Mouse (Mus musculus) forelimb bud, embryonic 11.5 days (tissue): ENCODE results near the gene Lamtor2.
A peak's percentile ranks its signal among the peaks of the same experiment; 100 is the strongest.
"Not testable (repeated sequence)": the region's sequence is repeated elsewhere in the genome, so short reads cannot be mapped to it uniquely, and the experiment has no call there.

Source experiments
- DNase-seq: peaks from one replicate; pipeline ENCODE4 v3.0.0-alpha.2; 2012; ENCODE audit warnings: low read depth, low spot score

Lamtor2 gene

GRCm38 (mm10) chr3:88552676-88553524 lies at the start of gene Lamtor2:
Gene Lamtor2, minus strand, starts transcription at chr3:88553074.
- peak; percentile 98 for DNase-seq

- no peak for DNase-seq
Measured at GRCm38 (mm10) chr3:88602466-88602865, 49.6 kb upstream of the Lamtor2 start.

DNA sequence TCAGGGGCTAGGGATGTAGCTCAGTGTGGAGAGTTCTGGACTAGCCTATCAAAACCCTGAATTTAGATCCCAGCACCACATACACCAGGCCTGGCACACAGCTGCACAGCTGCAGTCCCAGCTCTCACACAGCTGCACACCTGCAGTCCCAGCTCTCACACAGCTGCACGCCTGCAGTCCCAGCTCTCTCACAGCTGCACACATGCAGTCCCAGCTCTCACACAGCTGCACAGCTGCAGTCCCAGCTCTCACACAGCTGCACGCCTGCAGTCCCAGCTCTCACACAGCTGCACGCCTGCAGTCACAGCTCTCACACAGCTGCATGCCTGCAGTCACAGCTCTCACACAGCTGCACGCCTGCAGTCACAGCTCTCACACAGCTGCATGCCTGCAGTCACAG lies 43.7 kb upstream of the Lamtor2 start:
- not testable (repeated sequence) for DNase-seq

- no peak for DNase-seq
Measured at GRCm38 (mm10) chr3:88593893-88594580, 41.2 kb upstream of the Lamtor2 start.

DNA sequence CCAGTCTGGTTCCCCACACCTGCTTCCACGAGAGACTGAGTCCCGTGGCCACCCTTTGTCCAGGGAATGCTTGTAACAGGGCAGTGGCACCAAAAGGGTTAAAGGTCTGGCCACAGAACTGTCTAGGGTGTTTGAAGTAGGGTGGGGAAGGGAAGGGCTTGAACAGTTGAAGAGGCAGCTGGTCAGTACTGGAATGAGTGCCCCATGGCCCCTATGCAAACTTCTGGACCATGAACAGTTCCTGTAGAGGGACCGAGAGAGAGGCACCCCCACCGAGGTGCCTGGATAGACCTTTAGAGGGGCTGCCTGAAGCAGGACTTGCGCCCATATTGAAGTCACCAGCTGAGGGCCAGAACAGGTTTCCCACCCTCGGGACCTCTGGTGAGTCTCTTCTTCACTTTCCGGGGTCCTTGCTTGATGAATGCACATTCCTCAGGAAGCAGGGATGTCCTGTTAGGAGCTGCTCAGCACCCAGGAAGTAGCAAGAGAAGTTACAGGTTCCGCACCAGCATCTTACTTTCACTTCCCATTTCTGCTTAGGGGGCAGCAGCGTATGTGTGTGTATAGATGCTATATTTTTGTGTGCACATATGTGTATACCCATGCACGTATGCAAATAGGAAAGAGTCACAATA lies 40.2 kb upstream of the Lamtor2 start:
- DNase-seq, result no peak

DNA sequence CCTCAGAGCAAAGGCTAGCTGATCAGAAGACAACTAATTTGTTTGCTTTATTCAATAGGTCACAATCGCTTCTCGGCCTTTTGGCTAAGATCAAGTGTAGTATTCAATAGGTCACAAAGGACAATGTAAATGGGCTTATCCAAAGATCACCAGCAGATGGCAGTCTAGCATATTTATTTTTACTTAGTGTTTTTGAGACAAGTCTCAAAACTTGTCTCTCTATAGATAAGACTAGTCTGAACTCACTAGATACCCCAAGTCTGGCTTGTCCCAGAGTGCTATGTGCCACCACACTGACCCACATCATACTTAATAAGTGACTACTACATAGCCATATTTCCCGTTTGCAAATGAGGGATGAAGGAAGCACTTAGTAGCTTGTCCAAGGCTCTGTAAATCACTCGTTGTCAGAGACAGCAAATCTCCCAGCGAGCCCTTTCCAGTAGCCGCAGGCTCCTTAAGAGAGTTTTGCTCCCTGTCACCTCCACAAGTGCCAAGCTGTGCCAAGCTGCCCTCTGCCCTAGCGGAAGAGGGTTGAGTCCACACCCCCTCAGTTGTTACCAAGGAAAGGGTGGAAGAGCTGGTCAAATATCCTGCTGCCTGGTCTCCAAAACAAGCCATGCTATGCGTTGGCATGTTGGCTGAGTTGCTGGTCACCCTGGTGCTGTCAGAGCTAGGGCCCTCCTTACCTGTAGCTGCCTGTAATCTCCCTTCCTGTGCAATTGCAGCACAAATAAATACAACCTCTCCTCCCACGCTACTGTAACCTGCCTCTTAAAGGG lies 39.3 kb upstream of the Lamtor2 start:
- DNase-seq, result peak; percentile 74

DNA sequence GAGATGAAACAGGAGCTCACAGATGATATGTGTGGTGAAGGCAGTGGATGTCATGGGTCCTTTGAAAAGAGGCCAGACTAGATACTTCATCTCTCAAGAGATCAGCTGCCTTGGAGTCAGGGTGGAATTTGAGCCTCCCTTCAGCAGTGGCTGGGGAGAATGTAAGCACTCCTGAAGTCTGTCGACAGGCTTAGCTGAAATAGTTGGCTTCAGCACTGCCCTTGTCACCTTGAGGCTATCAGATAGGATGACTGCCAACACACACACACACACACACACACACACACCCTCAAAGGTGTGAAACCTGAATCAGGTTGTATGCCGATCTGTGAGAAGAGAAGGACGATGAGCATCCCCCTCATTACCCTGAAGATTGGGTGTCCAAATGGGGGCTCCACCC lies 38.2 kb upstream of the Lamtor2 start:
- no peak for DNase-seq

DNA sequence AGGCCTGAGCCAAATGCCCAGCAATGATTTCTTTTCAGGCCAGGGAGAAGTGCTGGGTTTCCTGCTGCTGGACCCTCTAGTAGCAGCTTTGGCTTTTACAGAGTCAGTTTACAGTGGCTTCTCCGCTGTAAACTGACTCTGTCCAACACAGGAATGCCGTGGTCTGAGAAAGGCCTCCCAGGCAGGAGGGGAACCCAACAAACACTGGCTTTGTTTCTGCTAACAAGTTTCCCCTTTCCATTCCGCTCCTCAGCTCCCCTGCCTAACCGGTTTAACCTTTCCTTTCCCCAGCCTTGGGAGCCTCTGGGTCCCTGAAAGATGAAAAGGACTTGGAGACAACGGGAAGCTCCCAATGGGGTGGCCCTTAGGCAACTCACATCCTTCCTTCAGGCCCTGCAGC lies 37.4 kb upstream of the Lamtor2 start:
- peak; percentile 34 for DNase-seq

DNA sequence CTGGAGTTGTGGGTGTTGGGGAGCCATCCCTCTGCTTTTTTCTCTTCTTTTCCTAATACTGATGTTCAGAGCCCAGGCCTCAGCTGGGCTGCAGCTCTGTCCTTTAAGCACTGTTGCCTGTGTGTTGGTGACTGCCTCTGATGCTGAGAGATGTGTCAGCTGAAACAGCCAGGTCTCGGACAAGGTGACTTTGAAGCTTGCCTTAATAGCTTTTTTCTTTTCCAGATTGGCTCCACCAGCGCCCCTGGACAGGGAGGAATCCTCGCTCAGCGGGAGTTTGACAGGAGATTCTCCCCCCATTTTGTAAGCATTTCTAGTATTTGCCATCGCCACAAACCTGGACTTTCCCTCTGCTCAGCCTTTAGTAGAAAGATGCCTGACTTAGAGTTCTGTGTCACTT lies 33.8 kb upstream of the Lamtor2 start:
- no peak for DNase-seq

DNA sequence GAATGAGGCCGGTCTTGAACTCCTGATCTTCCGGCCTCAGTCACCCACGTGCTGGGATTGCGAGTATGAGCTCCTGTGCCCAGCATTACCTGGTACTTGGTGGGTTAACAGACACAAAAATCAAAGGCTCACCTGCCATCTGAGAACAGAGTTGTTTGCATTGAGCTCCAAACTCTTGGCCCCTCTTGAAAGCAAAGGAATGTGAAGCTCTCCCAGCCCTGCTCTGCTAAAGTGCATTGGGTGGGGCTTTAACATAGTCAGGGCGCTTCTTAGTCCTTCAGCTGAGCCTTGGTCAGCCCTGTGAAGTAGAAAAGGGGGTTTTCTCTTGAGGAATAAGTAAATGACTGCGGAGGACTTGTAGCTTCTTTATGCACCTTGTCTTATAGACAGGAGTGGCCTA lies 32.9 kb upstream of the Lamtor2 start:
- no peak for DNase-seq

DNA sequence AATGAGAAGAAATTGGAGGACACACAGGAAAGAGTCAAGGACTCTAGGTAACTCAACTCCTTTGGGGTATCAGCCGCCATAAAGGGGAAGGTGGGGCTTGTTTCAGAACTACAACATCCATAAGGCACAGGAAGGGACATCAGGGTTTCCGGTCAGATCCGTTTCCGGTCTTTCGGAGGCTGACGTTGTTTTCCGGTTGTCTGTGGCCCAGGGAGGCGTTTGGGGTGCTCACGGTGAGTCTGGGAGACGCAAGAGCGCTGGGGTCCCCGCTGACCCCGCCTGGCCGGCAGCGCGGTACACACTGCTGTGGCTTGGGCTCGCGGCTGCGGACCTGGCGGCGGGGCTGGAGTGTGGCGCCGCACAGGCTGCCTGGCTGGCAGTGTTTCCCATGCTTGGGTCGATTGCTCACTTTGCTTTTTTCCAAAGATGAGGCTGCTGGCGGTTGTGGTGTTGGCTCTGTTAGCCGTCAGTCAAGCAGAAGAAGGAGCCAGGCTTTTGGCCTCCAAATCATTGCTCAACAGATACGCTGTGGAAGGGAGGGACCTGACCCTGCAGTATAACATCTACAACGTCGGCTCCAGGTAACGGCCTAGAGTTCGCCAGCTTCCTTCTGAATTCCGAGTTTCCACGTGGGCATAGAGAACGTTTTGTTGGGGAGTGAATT lies 26.7 kb upstream of the Lamtor2 start:
- peak; percentile 75 for DNase-seq

- no peak for DNase-seq
Measured at GRCm38 (mm10) chr3:88578498-88579424, 25.9 kb upstream of the Lamtor2 start.

DNA sequence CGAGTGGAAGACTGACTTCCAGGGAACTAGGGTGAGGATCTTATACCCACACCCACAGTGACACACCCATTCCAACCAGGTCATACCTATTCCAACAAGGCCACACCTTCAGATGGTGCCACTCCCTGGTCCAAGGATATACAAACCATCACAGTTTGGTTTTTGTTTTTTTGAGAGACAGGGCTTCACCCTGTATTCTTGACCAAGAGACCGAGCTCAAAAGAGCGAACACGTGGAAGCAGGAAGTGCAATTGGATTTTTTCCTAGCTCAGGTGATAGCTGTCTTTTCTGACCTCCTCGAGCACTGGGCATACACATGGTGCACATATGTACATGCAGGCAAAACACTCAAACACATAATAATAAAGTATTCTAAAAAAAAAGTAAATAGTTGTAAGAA lies 25.0 kb upstream of the Lamtor2 start:
- DNase-seq, result not testable (repeated sequence)

DNA sequence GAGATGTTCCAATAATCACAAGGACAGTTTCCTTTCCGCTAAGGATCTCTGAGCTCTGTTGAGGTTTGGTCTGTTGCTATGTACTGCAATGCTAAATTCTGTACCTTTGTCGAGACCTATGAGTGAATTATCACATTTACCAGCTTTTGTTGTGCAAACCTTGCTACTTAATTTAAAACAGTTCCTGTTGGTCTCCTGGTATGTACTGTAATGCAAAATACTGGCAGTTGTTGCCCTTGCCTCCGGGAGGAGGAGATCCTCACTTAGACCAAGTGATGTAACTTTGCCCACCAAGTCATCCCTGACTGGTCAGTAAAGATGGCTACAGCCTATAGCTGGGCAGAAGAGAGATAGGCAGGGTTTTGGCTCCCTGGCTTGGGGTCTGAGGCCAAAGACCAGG lies 22.7 kb upstream of the Lamtor2 start, which contains the start of gene Ssr2:
TSS of gene Ssr2 (plus strand) at position 337 of the 400 bp plus-strand sequence.
- no peak for DNase-seq

- no peak for DNase-seq
Measured at GRCm38 (mm10) chr3:88573810-88574209, 20.9 kb upstream of the Lamtor2 start.

DNA sequence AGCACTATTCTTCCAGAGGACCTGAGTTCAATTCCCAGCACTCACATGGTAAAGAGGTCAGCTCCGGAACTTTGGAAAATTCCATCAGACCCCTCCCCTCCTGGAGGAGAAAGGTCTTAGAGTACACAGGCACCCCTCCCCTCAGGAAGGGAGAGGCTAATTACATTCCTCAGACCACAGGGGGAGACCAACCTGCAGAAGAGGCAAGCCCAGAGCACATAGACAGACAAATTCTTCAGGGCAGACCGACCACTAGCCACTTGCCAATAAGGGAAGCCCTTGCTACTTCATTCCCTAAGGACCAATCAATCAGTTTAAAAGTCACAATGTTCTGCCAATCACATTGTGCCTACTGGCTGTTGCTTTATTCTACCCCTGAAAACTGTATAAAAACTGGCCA lies 20.0 kb upstream of the Lamtor2 start:
- no peak for DNase-seq

DNA sequence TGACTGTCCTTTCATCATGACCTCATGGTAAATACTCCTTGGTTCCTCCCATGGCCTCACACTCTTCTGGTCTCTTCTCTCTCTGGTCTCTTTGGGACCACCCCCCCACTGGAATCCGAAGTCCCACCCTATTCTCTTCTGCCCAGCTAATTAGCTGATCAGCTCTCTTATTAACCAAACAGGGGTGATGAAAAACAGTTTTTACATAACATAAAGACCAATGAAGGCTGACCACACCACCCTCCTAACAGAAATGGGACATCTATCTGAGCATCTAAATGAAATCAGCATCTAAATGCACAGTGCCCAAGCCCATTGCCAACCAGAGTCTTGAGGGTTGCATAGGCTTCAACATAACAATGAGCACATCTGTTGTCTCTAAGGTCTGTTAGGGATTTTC lies 19.0 kb upstream of the Lamtor2 start:
- DNase-seq, result no peak

GRCm38 (mm10) chr3:88570341-88570740 lies 17.5 kb upstream of the Lamtor2 start:
- DNase-seq, result no peak

- DNase-seq, result no peak
Measured at GRCm38 (mm10) chr3:88569694-88570093, 16.8 kb upstream of the Lamtor2 start.

DNA sequence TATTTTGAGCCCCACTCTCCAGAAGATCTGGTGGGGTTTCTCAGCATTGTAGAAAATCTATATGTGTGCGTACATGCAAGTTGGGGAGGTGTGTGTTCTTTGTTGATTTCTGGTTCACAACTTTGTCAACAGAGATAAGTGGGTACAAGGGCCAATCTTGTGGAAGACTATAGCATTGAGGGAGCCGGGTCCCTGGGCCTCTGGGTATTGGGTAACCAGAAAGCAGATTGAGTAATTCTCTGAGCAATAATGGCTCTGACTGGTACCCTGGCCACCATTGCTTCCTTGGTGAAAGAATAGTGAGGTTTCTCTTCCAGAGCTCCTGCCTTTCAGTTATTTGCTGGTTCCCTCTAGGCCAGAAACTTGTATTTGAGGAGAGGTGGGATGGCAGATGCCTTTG lies 16.2 kb upstream of the Lamtor2 start:
- DNase-seq, result no peak
